Mouse (Mus musculus) lung, embryonic 15.5 days (tissue): ENCODE results near the gene Trim40. TPM values are rescaled to one million over a fixed set of nuclear protein-coding genes. Genes with fewer than 3 reads are reported as not detected.

ENCODE experiments used
- ATAC-seq: fragments of 200-750 bp; cut with Nextera tagmentation; 2 replicates; pipeline ENCODE4 v1.8.0; 2017; ENCODE audit warnings: moderate number of reproducible peaks, borderline replicate concordance; ENCODE audit not compliant: low FRiP score, low TSS enrichment; ENCODE audit errors: extremely low read depth
- H3K27ac ChIP-seq: fragments of 300-500 bp; sonication (generic); 2 replicates; pipeline ENCODE4 v1.5.1; 2015; ENCODE audit warnings: moderate library complexity, mild to moderate bottlenecking, inconsistent platforms
- H3K27me3 ChIP-seq: fragments of 300-500 bp; sonication (generic); 2 replicates; pipeline ENCODE4 v1.6.1; 2015; ENCODE audit warnings: inconsistent platforms
- H3K36me3 ChIP-seq: fragments of 300-500 bp; sonication (generic); 2 replicates; pipeline ENCODE4 v1.6.1; 2015; ENCODE audit warnings: inconsistent platforms
- H3K4me1 ChIP-seq: fragments of 300-500 bp; sonication (generic); 2 replicates; pipeline ENCODE4 v1.6.1; 2015; ENCODE audit warnings: inconsistent platforms
- H3K4me2 ChIP-seq: fragments of 300-500 bp; sonication (generic); 2 replicates; pipeline ENCODE4 v1.6.1; 2015; ENCODE audit warnings: inconsistent platforms, mild to moderate bottlenecking, moderate library complexity
- H3K4me3 ChIP-seq: fragments of 300-500 bp; sonication (generic); 2 replicates; pipeline ENCODE4 v1.5.1; 2015; ENCODE audit warnings: mild to moderate bottlenecking, inconsistent platforms
- H3K9ac ChIP-seq: fragments of 300-500 bp; sonication (generic); 2 replicates; pipeline ENCODE4 v1.6.1; 2015; ENCODE audit warnings: inconsistent platforms
- H3K9me3 ChIP-seq: fragments of 300-500 bp; sonication (generic); 2 replicates; pipeline ENCODE4 v1.6.1; 2016; ENCODE audit warnings: inconsistent platforms
- WGBS: fragments of 180-500 bp; shearing (Covaris S2); methylation state at CpG from one replicate; pipeline ENCODE4 v1.1.7; 2015; 5-methylcytosine and 5-hydroxymethylcytosine counted together
- polyA plus RNA-seq: library from polyadenylated mRNA; unstranded; fragments of >200 nt; fragmentation: Nextera tagmentation; extraction: Ambion mirVana; gene quantifications from 2 replicates; pipeline ENCODE4 v1.2.1, GENCODE M21; 2015

Gene Trim40
- not detected in 2 replicates for polyA plus RNA-seq

DNA sequence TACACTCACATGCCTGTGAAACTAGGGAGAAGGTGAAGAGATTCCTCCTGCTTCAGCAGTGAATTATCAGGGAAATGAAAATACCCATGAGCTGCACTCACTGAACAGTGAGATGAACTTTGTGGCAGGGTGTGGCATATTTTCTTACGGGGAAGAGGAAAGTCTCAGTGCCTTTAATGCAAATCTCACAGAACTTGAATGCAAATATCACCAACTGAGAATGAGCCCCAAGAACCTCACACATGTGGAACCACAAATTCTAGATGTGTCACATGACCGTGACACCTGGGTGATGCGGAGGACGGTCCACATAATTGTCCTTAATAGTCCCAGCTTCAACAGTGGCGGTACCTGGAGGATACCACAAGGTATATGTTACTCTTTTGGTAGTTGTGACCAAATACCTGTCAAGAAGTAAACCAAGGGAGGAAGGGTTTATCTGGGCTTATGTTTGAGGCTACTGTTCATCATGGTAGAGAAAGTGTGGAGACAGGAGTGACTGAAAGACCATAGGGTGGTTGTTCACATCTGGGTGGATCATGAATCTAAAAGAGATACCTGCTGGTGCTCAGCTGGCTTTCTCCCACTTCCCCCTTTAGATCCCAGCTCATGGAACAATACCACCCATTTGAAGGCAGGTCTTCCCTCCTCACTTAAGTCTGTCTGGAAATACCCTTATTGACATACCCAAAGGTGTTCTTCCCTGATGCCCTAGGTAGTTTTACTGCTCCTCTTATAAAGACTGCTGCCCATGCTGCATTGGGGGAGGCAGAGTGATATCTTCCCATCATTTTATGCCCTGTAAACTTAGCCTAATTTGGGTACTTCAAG, at the start of gene Trim40:
Gene Trim40 (minus strand): TSS at position 51 of the 831 bp plus-strand sequence.
- 86% methylated on average over 5 of the region's 5 CpGs for WGBS

DNA sequence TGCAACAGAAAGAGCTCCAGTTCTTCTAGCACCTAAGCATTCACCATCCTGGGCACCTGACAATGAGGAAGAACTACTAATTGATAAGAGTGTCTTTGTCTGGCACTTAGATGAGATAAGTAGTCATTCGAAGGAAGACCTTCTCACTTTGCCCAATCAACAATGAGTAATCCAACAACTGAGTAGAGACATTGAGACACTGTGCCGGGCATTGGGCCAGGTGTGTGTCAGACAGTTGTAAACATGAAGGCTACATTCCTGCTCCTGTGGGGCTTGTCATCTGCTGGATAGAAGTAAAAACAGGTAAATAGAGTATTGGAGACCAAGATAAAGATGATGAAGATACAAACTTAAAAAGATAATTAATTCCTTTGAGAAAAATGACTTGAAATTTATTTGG, 48.1 kb upstream of the Trim40 start:
- peaks cover 36% of the 10 kb centered on the region for H3K27me3 ChIP-seq
- peaks cover 9% of the 10 kb centered on the region for H3K4me1 ChIP-seq
- H3K4me3 ChIP-seq, result no peak overlapping the region
- WGBS, result 65% methylated on average over 2 of the region's 2 CpGs
- no peaks in the 10 kb centered on the region for H3K36me3 ChIP-seq
- no peak for ATAC-seq
- H3K27ac ChIP-seq, result no peak overlapping the region
- no peaks in the 10 kb centered on the region for H3K9me3 ChIP-seq
- no peak overlapping the region for H3K9ac ChIP-seq
- H3K4me2 ChIP-seq, result no peak overlapping the region

More for the DNA sequence above, at the start of gene Trim40:
- Histone ChIP-seq H3K27ac (no peak within 1 kb of the TSS), H3K4me3 (no peak within 1 kb of the TSS), H3K4me2 (no peak within 1 kb of the TSS), H3K4me1 (no peaks in the 10 kb centered on the region), H3K36me3 (no peaks in the 10 kb centered on the region), H3K9me3 (no peaks in the 10 kb centered on the region), H3K27me3 (0 out of 2 replicates have a peak, but pooled peaks cover 4% of the 10 kb centered on the region), H3K9ac (no peak within 1 kb of the TSS)
- no peak for ATAC-seq

DNA sequence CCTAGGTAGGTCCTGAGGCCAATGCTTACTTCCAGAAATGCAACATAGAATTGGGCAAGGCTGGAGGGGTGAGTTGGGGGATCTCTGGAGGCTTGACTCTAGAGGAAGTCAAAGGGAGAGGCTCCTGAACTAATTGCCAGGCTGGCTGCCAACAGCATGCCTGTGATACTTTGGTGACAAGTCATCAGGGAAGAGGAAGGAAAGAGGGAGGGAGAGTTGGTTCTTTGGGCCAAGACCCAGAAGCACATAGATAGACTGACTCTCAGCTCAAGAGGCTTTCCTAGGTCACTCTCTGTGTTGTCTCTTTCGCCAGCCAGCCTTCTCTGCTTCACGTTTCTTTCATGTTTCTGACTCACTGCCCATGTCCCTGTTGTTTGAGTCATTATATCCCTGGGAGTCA, 41.9 kb upstream of the Trim40 start:
- Histone ChIP-seq H3K9ac (no peak overlapping the region), H3K4me1 (0 out of 2 replicates have a peak, but pooled peaks cover 3% of the 10 kb centered on the region), H3K27me3 (peaks cover 9% of the 10 kb centered on the region; the same call in 1 of the 2 replicates), H3K4me3 (no peak overlapping the region), H3K27ac (no peak overlapping the region), H3K4me2 (no peak overlapping the region), H3K36me3 (no peaks in the 10 kb centered on the region), H3K9me3 (no peaks in the 10 kb centered on the region)
- ATAC-seq, result no peak
- WGBS, result 48% methylated on average over 2 of the region's 2 CpGs

DNA sequence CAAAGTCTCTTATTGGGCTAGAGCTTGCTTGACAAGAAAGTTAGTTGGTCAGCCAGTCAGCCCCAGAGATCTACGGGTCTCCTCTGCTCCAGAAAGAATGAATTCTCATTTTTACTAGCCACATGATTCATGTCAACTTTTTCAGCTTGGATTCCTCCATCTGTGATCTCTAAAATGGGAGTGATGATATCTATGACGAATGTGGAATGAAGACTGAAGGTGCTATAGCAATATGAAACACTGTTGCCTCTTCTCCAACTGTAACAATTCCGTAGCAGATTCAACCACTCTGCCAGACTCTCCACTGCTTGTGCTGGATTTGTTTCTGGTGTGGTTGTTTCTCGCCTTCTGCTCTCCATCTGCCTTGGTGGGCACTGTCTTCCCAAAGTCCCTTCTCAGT, 41.2 kb upstream of the Trim40 start:
- Histone ChIP-seq H3K4me2 (no peak overlapping the region), H3K27ac (no peak overlapping the region), H3K4me1 (0 out of 2 replicates have a peak, but pooled peaks cover 3% of the 10 kb centered on the region), H3K9me3 (no peaks in the 10 kb centered on the region), H3K27me3 (peaks cover 5% of the 10 kb centered on the region; the same call in 1 of the 2 replicates), H3K4me3 (no peak overlapping the region), H3K36me3 (no peaks in the 10 kb centered on the region), H3K9ac (no peak overlapping the region)
- 77% methylated on average over 4 of the region's 4 CpGs for WGBS
- no peak for ATAC-seq

DNA sequence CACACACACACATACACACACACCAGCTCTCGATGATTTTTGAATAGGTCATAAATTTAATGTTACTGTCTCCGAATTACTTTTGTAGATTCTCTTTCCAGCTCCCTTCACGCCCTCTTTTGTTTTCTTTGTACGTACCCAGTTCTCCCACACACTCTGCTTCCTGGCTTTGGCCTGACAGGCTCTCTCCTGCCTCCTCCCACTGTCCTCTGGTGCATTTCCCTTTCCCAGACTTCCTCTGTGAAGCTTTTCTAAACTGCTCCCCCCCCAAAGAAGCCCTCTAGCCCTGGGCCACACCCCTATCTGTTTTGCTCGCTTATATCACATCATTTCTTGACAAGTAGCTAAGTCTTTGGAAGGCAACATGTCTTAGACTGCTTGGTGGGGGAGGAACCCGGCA, 40.3 kb upstream of the Trim40 start:
- no peak overlapping the region for H3K27ac ChIP-seq

DNA sequence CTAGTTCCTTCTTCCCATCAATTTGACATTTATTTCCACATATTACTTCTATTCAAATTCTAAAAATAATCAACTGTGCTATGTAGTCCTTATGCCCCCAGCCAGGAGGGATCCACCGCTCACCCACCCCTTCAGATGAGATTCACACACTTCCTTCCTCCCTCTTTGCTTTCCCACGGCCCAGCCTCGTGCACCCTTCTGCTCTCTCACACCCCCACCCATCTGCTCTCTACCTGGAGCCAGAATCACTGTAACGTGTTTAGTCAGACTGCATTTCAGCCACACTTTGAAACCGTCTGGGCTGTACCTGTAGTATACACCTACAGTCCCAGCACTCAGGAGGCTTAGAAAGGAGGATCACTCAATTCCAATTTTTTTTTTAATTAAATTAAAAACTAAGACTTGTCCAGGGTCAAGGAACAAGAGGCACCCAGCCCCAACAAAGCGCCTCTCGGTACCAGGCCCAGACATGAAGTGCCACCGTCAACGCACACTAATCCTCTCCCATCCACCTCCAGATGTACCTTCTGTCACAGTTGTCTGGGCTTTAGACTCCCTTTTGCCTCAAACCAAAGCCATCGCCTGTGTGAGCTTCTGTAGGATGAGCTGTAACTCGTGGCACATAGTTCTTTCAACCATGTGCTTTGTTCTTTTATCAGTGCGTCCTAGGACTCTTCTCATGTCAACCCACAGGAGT, 39.5 kb upstream of the Trim40 start:
- no peak for ATAC-seq
- Histone ChIP-seq H3K36me3 (no peaks in the 10 kb centered on the region), H3K9me3 (no peaks in the 10 kb centered on the region), H3K27me3 (peaks cover 4% of the 10 kb centered on the region; the same call in 1 of the 2 replicates), H3K27ac (no peak overlapping the region), H3K9ac (no peak overlapping the region), H3K4me1 (0 out of 2 replicates have a peak, but pooled peaks cover 3% of the 10 kb centered on the region), H3K4me2 (no peak overlapping the region), H3K4me3 (no peak overlapping the region)
- 67% methylated on average over 12 of the region's 12 CpGs for WGBS

More for the DNA sequence above, 40.3 kb upstream of the Trim40 start:
- Histone ChIP-seq H3K36me3 (no peaks in the 10 kb centered on the region), H3K4me2 (no peak overlapping the region), H3K4me3 (no peak overlapping the region), H3K9me3 (no peaks in the 10 kb centered on the region), H3K4me1 (0 out of 2 replicates have a peak, but pooled peaks cover 3% of the 10 kb centered on the region), H3K27me3 (peaks cover 5% of the 10 kb centered on the region; the same call in 1 of the 2 replicates), H3K9ac (no peak overlapping the region)
- WGBS, result 64% methylated on average over 6 of the region's 6 CpGs
- ATAC-seq, result no peak

- Histone ChIP-seq H3K4me2 (no peak overlapping the region), H3K4me1 (0 out of 2 replicates have a peak, but pooled peaks cover 3% of the 10 kb centered on the region), H3K27ac (no peak overlapping the region), H3K9me3 (no peaks in the 10 kb centered on the region), H3K4me3 (no peak overlapping the region), H3K27me3 (no peaks in the 10 kb centered on the region), H3K9ac (no peak overlapping the region), H3K36me3 (no peaks in the 10 kb centered on the region)
- ATAC-seq, result no peak
- 16% methylated on average over 10 of the region's 10 CpGs for WGBS
These were observed 37.7 kb upstream of the Trim40 start for GRCm38 (mm10) chr17:36927496-36928120.

GRCm38 (mm10) chr17:36923491-36923890, 33.6 kb upstream of the Trim40 start:
- ATAC-seq, result no peak
- no peaks in the 10 kb centered on the region for H3K9me3 ChIP-seq
- no peaks in the 10 kb centered on the region for H3K36me3 ChIP-seq
- 50% methylated on average over 4 of the region's 4 CpGs for WGBS
- no peak overlapping the region for H3K9ac ChIP-seq
- H3K4me3 ChIP-seq, result no peak overlapping the region
- H3K4me2 ChIP-seq, result no peak overlapping the region
- H3K27me3 ChIP-seq, result no peaks in the 10 kb centered on the region
- no peak overlapping the region for H3K27ac ChIP-seq
- H3K4me1 ChIP-seq, result no peaks in the 10 kb centered on the region

GRCm38 (mm10) chr17:36922715-36923114, 32.8 kb upstream of the Trim40 start:
- H3K9me3 ChIP-seq, result no peaks in the 10 kb centered on the region
- no peak for ATAC-seq
- 73% methylated on average over 4 of the region's 4 CpGs for WGBS
- no peaks in the 10 kb centered on the region for H3K27me3 ChIP-seq
- H3K27ac ChIP-seq, result no peak overlapping the region
- no peak overlapping the region for H3K4me3 ChIP-seq
- H3K36me3 ChIP-seq, result no peaks in the 10 kb centered on the region
- H3K4me2 ChIP-seq, result no peak overlapping the region
- H3K9ac ChIP-seq, result no peak overlapping the region
- no peaks in the 10 kb centered on the region for H3K4me1 ChIP-seq

GRCm38 (mm10) chr17:36920239-36920638, 30.3 kb upstream of the Trim40 start:
- Histone ChIP-seq H3K27ac (no peak overlapping the region), H3K9me3 (no peaks in the 10 kb centered on the region), H3K27me3 (no peaks in the 10 kb centered on the region), H3K36me3 (no peaks in the 10 kb centered on the region), H3K4me1 (no peaks in the 10 kb centered on the region), H3K9ac (no peak overlapping the region), H3K4me2 (no peak overlapping the region), H3K4me3 (no peak overlapping the region)
- 37% methylated on average over 15 of the region's 15 CpGs for WGBS
- no peak for ATAC-seq

- no peaks in the 10 kb centered on the region for H3K9me3 ChIP-seq
- H3K9ac ChIP-seq, result no peak overlapping the region
- H3K27ac ChIP-seq, result no peak overlapping the region
- no peak; the same call in 1 of the 2 replicates for ATAC-seq
- H3K4me2 ChIP-seq, result no peak overlapping the region
- no peaks in the 10 kb centered on the region for H3K36me3 ChIP-seq
- H3K4me3 ChIP-seq, result no peak overlapping the region
- no peaks in the 10 kb centered on the region for H3K4me1 ChIP-seq
- 13% methylated on average over 9 of the region's 9 CpGs for WGBS
- H3K27me3 ChIP-seq, result no peaks in the 10 kb centered on the region
These were observed 25.2 kb upstream of the Trim40 start for GRCm38 (mm10) chr17:36915076-36915475.
